Mouse (Mus musculus): ENCODE measurements around the gene Wdr46. TPM values are rescaled to one million over a fixed set of nuclear protein-coding genes. Genes with fewer than 3 reads are reported as not detected.
"Not testable (repeated sequence)": the region's sequence is repeated elsewhere in the genome, so short reads cannot be mapped to it uniquely, and the experiment has no call there.

Gene Wdr46
- polyA plus RNA-seq, 1 experiment from 2014 or later = 41.9 TPM

- 90% methylated on average over 7 of the region's 7 CpGs for WGBS
- no peaks in the 10 kb centered on the region for H3K9me3 ChIP-seq
- ATAC-seq (ENCODE audit: low FRiP score) = no peak
- H3K4me2 ChIP-seq = no peak overlapping the region
- no peak overlapping the region for H3K27ac ChIP-seq
- no peak overlapping the region for H3K9ac ChIP-seq
- no peaks in the 10 kb centered on the region for H3K27me3 ChIP-seq
- 0 out of 2 replicates have a peak, but pooled peaks cover under 1% of the 10 kb centered on the region for H3K4me1 ChIP-seq
- no peak overlapping the region for H3K4me3 ChIP-seq (replicated peaks)
- H3K36me3 ChIP-seq (replicated peaks) = no peaks in the 10 kb centered on the region
Measured at GRCm38 (mm10) chr17:33902491-33902890, 38.0 kb upstream of the Wdr46 start.

GRCm38 (mm10) chr17:33903911-33904651 lies 36.4 kb upstream of the Wdr46 start:
- 81% methylated on average over 6 of the region's 6 CpGs for WGBS
- H3K27ac ChIP-seq; H3K4me3 ChIP-seq (replicated peaks); H3K27me3 ChIP-seq; H3K4me2 ChIP-seq; ATAC-seq (ENCODE audit: low FRiP score); H3K9me3 ChIP-seq; H3K9ac ChIP-seq; H3K36me3 ChIP-seq (replicated peaks): not testable (repeated sequence)
- H3K4me1 ChIP-seq = peaks cover 11% of the 10 kb centered on the region

GRCm38 (mm10) chr17:33904835-33905234 lies 35.6 kb upstream of the Wdr46 start, which contains the start of gene Platr17:
Platr17 (plus strand) TSS chr17:33905135.
- not testable (repeated sequence) for H3K4me2 ChIP-seq; H3K4me3 ChIP-seq (replicated peaks); H3K9ac ChIP-seq; H3K9me3 ChIP-seq; ATAC-seq (ENCODE audit: low FRiP score); H3K27ac ChIP-seq; H3K27me3 ChIP-seq; H3K36me3 ChIP-seq (replicated peaks)
- WGBS = 32% methylated on average over 3 of the region's 4 CpGs
- H3K4me1 ChIP-seq = peaks cover 12% of the 10 kb centered on the region

GRCm38 (mm10) chr17:33908331-33909076 lies 32.0 kb upstream of the Wdr46 start:
- peaks cover 24% of the 10 kb centered on the region for H3K4me1 ChIP-seq
- ATAC-seq (ENCODE audit: low FRiP score) = peak; percentile 67

GRCm38 (mm10) chr17:33909077-33909868 lies 31.2 kb upstream of the Wdr46 start, which contains the start of gene Daxx:
Daxx (plus strand) TSS chr17:33909414.
- no peaks in the 10 kb centered on the region for H3K27me3 ChIP-seq
- ATAC-seq (ENCODE audit: low FRiP score) = peak; percentile 97
- H3K9me3 ChIP-seq = no peaks in the 10 kb centered on the region
- peak within 1 kb of the TSS; percentile 87 for H3K9ac ChIP-seq
- peaks cover 32% of the 10 kb centered on the region for H3K36me3 ChIP-seq (replicated peaks)
- under 1% methylated on average over 68 of the region's 68 CpGs for WGBS
- peaks cover 29% of the 10 kb centered on the region for H3K4me1 ChIP-seq
- H3K4me2 ChIP-seq = peak within 1 kb of the TSS; percentile 99
- peak within 1 kb of the TSS; percentile 91 for H3K27ac ChIP-seq
- H3K4me3 ChIP-seq (replicated peaks) = peak within 1 kb of the TSS; percentile 84

More at GRCm38 (mm10) chr17:33908331-33909076, 32.0 kb upstream of the Wdr46 start:
- WGBS = under 1% methylated on average over 44 of the region's 44 CpGs
- no peaks in the 10 kb centered on the region for H3K27me3 ChIP-seq
- H3K36me3 ChIP-seq (replicated peaks) = peaks cover 24% of the 10 kb centered on the region
- peak overlapping the region; percentile 87 for H3K9ac ChIP-seq
- H3K4me3 ChIP-seq (replicated peaks) = peak overlapping the region; percentile 84
- peak overlapping the region; percentile 91 for H3K27ac ChIP-seq
- H3K9me3 ChIP-seq = no peaks in the 10 kb centered on the region
- peak overlapping the region; percentile 99 for H3K4me2 ChIP-seq

GRCm38 (mm10) chr17:33909869-33910250 lies 30.6 kb upstream of the Wdr46 start:
- peaks cover 38% of the 10 kb centered on the region for H3K36me3 ChIP-seq (replicated peaks)
- ATAC-seq (ENCODE audit: low FRiP score) = no peak; the same call in 1 of the 2 replicates
- H3K4me2 ChIP-seq = peak overlapping the region; percentile 99
- peak overlapping the region; percentile 87 for H3K9ac ChIP-seq
- WGBS = under 1% methylated on average over 14 of the region's 14 CpGs
- peaks cover 34% of the 10 kb centered on the region for H3K4me1 ChIP-seq
- H3K9me3 ChIP-seq = no peaks in the 10 kb centered on the region
- H3K27me3 ChIP-seq = no peaks in the 10 kb centered on the region
- H3K27ac ChIP-seq = peak overlapping the region; percentile 91
- peak overlapping the region; percentile 84 for H3K4me3 ChIP-seq (replicated peaks)

- peak overlapping the region; percentile 99 for H3K4me2 ChIP-seq
- peaks cover 41% of the 10 kb centered on the region for H3K4me1 ChIP-seq
- WGBS = 57% methylated on average over 11 of the region's 11 CpGs
- peak overlapping the region; percentile 91; the same call in 1 of the 2 replicates for H3K27ac ChIP-seq
- peaks cover 41% of the 10 kb centered on the region for H3K36me3 ChIP-seq (replicated peaks)
- H3K9me3 ChIP-seq = no peaks in the 10 kb centered on the region
- H3K27me3 ChIP-seq = no peaks in the 10 kb centered on the region
- peak overlapping the region; percentile 84 for H3K4me3 ChIP-seq (replicated peaks)
- ATAC-seq (ENCODE audit: low FRiP score) = no peak
- peak overlapping the region; percentile 87 for H3K9ac ChIP-seq
Measured at GRCm38 (mm10) chr17:33910346-33911051, 30.0 kb upstream of the Wdr46 start.

- H3K4me1 ChIP-seq = peaks cover 42% of the 10 kb centered on the region
Measured at GRCm38 (mm10) chr17:33911052-33911812, 29.2 kb upstream of the Wdr46 start.

GRCm38 (mm10) chr17:33911813-33912414 lies 28.5 kb upstream of the Wdr46 start:
- Histone ChIP-seq H3K9ac (no peak overlapping the region), H3K27me3 (no peaks in the 10 kb centered on the region), H3K36me3 (replicated peaks) (peaks cover 41% of the 10 kb centered on the region), H3K9me3 (no peaks in the 10 kb centered on the region), H3K27ac (no peak overlapping the region), H3K4me1 (peaks cover 48% of the 10 kb centered on the region), H3K4me2 (no peak overlapping the region), H3K4me3 (replicated peaks) (no peak overlapping the region)
- WGBS = 91% methylated on average over 28 of the region's 28 CpGs
- ATAC-seq (ENCODE audit: low FRiP score) = no peak

More at GRCm38 (mm10) chr17:33911052-33911812, 29.2 kb upstream of the Wdr46 start:
- no peaks in the 10 kb centered on the region for H3K27me3 ChIP-seq
- no peak overlapping the region for H3K27ac ChIP-seq
- 93% methylated on average over 31 of the region's 31 CpGs for WGBS
- H3K4me2 ChIP-seq = no peak overlapping the region
- peak overlapping the region; percentile 84; the same call in 1 of the 2 replicates for H3K4me3 ChIP-seq (replicated peaks)
- H3K36me3 ChIP-seq (replicated peaks) = peaks cover 41% of the 10 kb centered on the region
- H3K9me3 ChIP-seq = no peaks in the 10 kb centered on the region
- H3K9ac ChIP-seq = no peak overlapping the region
- no peak for ATAC-seq (ENCODE audit: low FRiP score)

GRCm38 (mm10) chr17:33913264-33913663 lies 27.2 kb upstream of the Wdr46 start:
- whole genome bisulfite sequencing = 91% methylated on average over 10 of the region's 10 CpGs
- Histone ChIP-seq H3K36me3 (replicated peaks) (peaks cover 54% of the 10 kb centered on the region), H3K9ac (no peak overlapping the region), H3K4me2 (no peak overlapping the region), H3K4me3 (replicated peaks) (no peak overlapping the region), H3K27me3 (peaks cover under 1% of the 10 kb centered on the region; the same call in 1 of the 2 replicates), H3K9me3 (no peaks in the 10 kb centered on the region), H3K27ac (no peak overlapping the region), H3K4me1 (peaks cover 50% of the 10 kb centered on the region)
- ATAC-seq (ENCODE audit: low FRiP score) = no peak

Data from forebrain, embryonic 12.5 days (tissue).